Mouse (Mus musculus): ENCODE results near the gene Faf2. TPM values are rescaled to one million over a fixed set of nuclear protein-coding genes. Genes with fewer than 3 reads are reported as not detected.
A peak's percentile ranks its signal among the peaks of the same experiment; 100 is the strongest.

Gene Faf2
- polyA plus RNA-seq, 1 experiment from 2014 or later, result 82.9 TPM

DNA sequence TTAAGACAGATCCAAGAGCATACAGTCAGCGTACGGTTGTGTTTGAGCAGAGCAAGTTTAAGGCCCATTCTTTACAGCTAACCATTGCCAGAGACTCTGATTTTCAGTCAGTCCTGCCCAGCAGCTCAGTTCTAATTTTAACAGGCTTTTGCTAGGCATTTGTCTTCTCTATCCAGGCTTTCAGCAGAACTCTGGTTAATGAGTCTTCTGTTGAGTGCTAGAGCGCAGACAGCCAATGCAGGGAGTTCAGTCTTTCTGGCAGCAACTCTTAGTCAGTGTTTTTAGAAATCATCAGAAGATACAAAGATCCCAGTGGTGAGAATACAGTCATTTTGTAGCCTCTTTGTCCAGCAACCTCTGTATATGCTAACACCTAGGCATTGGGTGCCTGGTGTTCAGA is 28.9 kb downstream of the Faf2 start:
- H3K4me2 ChIP-seq, result no peak overlapping the region
- 95% methylated on average over 3 of the region's 3 CpGs for WGBS
- H3K4me1 ChIP-seq, result no peaks in the 10 kb centered on the region
- no peaks in the 10 kb centered on the region for H3K9me3 ChIP-seq
- H3K27me3 ChIP-seq, result no peaks in the 10 kb centered on the region
- peaks cover 98% of the 10 kb centered on the region for H3K36me3 ChIP-seq
- H3K9ac ChIP-seq, result no peak overlapping the region
- H3K27ac ChIP-seq, result no peak overlapping the region
- H3K4me3 ChIP-seq, result no peak overlapping the region
- no peak for ATAC-seq (ENCODE audit: borderline replicate concordance, extremely low read depth, low FRiP score, low TSS enrichment)

DNA sequence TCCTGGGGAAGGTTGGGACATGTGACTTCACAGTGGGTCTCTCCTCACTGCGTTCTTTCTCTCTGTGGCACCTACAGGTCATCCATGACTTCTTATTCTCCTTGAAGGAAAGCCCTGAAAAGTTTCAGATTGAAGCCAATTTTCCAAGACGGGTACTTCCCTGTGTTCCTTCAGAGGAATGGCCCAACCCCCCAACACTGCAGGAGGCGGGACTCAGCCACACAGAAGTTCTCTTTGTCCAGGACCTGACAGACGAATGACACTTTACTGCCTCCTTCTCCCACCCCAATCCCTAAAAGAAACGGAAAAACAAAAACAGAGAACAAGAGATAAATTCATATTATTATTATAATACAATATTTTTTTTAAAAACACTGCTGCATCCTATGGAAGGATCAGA is 39.3 kb downstream of the Faf2 start:
- Histone ChIP-seq H3K4me2 (no peak overlapping the region), H3K4me1 (no peaks in the 10 kb centered on the region), H3K4me3 (no peak overlapping the region), H3K9me3 (no peaks in the 10 kb centered on the region), H3K9ac (no peak overlapping the region), H3K36me3 (peaks cover 75% of the 10 kb centered on the region), H3K27me3 (no peaks in the 10 kb centered on the region), H3K27ac (no peak overlapping the region)
- WGBS, result 58% methylated on average over 5 of the region's 5 CpGs
- ATAC-seq (ENCODE audit: borderline replicate concordance, extremely low read depth, low FRiP score, low TSS enrichment), result no peak

DNA sequence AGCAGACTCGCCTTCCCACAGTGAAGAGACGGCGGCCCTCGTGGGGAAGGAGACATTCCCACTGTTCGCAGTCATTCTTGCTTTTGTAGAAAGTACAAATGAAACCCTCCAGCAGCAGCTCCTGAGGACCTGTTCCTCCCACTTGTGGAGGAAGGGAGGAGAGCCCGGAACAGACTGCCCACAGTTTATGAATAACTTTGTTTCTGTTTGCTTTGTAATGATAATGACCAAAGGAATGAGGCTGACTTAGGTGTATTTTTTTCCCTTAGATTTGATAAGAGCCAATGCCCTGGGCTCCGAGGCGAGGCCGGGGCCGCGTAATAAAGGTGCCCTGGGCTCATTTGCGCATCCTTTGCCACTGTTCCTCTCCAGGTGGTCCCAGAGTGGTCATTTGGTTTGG is 39.8 kb downstream of the Faf2 start:
- WGBS, result 80% methylated on average over 12 of the region's 12 CpGs
- no peak for ATAC-seq (ENCODE audit: borderline replicate concordance, extremely low read depth, low FRiP score, low TSS enrichment)
- H3K9ac ChIP-seq, result no peak overlapping the region
- H3K4me3 ChIP-seq, result no peak overlapping the region
- H3K4me2 ChIP-seq, result no peak overlapping the region
- peaks cover 70% of the 10 kb centered on the region for H3K36me3 ChIP-seq
- H3K4me1 ChIP-seq, result no peaks in the 10 kb centered on the region
- no peaks in the 10 kb centered on the region for H3K27me3 ChIP-seq
- no peaks in the 10 kb centered on the region for H3K9me3 ChIP-seq
- H3K27ac ChIP-seq, result no peak overlapping the region

DNA sequence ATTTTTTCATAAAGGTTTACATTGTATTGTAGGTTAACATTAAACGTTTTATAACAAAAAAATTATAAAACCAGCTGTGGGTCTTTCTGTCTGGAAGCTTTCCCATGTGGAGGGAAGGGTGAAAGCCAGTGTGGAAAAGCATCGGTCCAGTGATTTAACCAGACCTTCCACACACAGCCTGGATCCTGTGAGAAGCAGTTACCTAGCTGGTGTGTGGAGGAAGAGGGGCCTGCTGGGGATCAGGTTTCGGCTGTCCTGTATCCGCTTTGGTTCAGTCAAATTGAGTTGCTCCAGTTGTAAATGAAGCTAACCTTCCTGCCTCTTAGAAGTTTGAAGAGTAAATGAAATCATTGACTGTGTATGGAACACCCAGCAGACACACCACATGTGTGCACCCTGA is 42.4 kb downstream of the Faf2 start:
- H3K4me2 ChIP-seq, result no peak overlapping the region
- H3K36me3 ChIP-seq, result peaks cover 46% of the 10 kb centered on the region
- H3K27me3 ChIP-seq, result no peaks in the 10 kb centered on the region
- 73% methylated on average over 4 of the region's 4 CpGs for WGBS
- ATAC-seq (ENCODE audit: borderline replicate concordance, extremely low read depth, low FRiP score, low TSS enrichment), result no peak
- H3K4me3 ChIP-seq, result no peak overlapping the region
- H3K27ac ChIP-seq, result no peak overlapping the region
- no peak overlapping the region for H3K9ac ChIP-seq
- no peaks in the 10 kb centered on the region for H3K9me3 ChIP-seq
- no peaks in the 10 kb centered on the region for H3K4me1 ChIP-seq

DNA sequence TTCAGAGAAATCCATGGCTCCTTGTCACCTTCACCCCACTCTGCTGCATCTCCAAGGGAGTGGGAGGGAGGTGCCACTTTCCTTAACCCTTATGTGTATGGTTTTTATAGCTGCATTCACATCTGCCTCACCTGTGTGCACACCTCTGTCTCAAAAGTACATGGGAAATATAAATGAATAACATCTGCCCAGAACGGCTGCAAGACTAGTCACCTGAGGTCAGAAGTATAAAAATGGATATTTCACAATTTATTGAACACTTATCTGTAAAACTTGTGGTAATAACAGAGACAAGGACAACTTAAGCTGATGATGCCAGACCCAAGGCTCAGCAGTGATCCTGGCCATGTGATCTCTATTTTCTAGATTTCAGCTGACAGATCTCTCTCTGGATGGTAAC is 42.9 kb downstream of the Faf2 start:
- 84% methylated on average over 1 of the region's 1 CpGs for WGBS
- no peaks in the 10 kb centered on the region for H3K4me1 ChIP-seq
- no peak overlapping the region for H3K4me3 ChIP-seq
- no peak overlapping the region for H3K9ac ChIP-seq
- H3K36me3 ChIP-seq, result peaks cover 45% of the 10 kb centered on the region
- H3K27ac ChIP-seq, result no peak overlapping the region
- no peaks in the 10 kb centered on the region for H3K9me3 ChIP-seq
- no peak overlapping the region for H3K4me2 ChIP-seq
- H3K27me3 ChIP-seq, result no peaks in the 10 kb centered on the region
- ATAC-seq (ENCODE audit: borderline replicate concordance, extremely low read depth, low FRiP score, low TSS enrichment), result no peak

DNA sequence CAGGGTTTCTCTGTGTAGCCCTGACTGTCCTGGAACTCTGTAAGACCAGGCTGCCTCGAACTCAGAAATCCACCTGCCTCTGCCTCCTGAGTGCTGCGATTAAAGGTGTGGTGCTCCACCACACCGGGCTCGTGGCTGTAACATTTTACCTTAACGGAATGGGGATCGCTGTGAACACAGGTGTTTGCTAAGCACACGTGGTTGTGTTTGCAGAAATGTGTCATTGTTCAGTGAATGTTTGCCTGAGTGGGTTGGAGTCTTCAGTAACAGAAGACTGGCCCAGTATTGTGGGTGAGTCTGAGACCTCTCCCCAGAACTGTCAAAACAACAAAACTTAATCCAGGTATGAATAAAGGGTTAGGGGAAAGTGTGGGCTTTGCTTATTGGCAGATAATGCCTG is 43.5 kb downstream of the Faf2 start:
- Histone ChIP-seq H3K9me3 (no peaks in the 10 kb centered on the region), H3K4me1 (no peaks in the 10 kb centered on the region), H3K4me3 (no peak overlapping the region), H3K27me3 (no peaks in the 10 kb centered on the region), H3K4me2 (no peak overlapping the region), H3K9ac (no peak overlapping the region), H3K36me3 (peaks cover 40% of the 10 kb centered on the region), H3K27ac (no peak overlapping the region)
- ATAC-seq (ENCODE audit: borderline replicate concordance, extremely low read depth, low FRiP score, low TSS enrichment), result no peak
- WGBS, result 74% methylated on average over 7 of the region's 7 CpGs

DNA sequence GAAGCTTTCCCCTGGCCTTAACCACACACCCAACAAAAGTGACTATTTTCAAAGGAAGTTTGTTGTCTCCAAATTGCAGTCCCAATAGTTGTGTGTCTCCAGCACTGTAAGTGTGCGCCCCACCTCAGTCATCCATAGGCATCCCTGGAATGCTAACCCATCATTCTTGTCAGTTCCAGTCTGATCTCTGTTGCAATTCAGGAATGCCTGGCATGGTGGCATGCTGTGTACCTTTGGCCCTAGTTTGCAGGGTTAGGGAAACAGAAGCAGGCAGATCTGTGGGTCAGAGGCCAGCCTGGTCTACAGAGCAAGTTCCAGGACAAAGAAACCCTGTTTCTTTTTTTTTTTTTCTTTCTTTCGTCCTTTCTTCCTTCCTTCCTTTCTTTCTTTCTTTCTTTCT is 48.9 kb downstream of the Faf2 start:
- H3K27ac ChIP-seq, result no peak overlapping the region
- 56% methylated on average over 2 of the region's 2 CpGs for WGBS
- H3K4me1 ChIP-seq, result no peaks in the 10 kb centered on the region
- H3K4me2 ChIP-seq, result no peak overlapping the region
- no peak overlapping the region for H3K4me3 ChIP-seq
- H3K9ac ChIP-seq, result no peak overlapping the region
- no peaks in the 10 kb centered on the region for H3K9me3 ChIP-seq
- H3K36me3 ChIP-seq, result no peaks in the 10 kb centered on the region
- no peaks in the 10 kb centered on the region for H3K27me3 ChIP-seq
- ATAC-seq (ENCODE audit: borderline replicate concordance, extremely low read depth, low FRiP score, low TSS enrichment), result no peak

DNA sequence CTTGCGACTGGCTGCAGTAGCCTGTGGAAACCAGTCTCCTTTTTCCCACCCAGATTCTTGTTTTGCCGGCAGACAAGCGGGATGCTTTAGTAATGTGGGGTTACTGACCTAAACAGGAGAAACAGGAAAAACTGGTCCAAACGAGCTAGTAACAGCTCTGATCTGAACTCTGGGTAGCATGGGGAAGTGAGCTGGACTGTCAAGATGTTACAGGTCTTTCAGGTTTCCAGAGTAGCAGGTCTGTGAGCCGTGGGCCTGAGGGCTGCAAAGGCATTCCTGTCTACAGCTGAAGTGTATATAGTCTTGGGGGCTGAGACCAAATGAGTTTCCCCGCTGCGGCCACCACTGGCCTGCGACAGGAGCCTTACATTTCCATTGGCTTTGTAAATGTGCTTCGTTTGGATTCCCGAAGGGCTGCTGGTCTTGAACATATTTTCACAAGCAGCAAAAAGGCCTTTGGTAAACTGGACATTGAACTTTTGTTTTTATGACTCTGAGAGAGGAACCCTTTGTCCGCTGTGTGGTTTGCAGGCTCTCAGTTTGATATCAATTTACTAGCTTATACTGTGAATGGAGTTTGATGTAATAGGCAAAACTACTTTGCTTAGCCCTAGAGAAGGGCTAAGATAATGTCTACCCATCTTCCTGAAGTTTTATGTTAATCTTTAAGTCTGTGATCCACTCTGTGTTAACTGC is 54.5 kb downstream of the Faf2 start:
- H3K27me3 ChIP-seq, result no peaks in the 10 kb centered on the region
- no peak for ATAC-seq (ENCODE audit: borderline replicate concordance, extremely low read depth, low FRiP score, low TSS enrichment)

DNA sequence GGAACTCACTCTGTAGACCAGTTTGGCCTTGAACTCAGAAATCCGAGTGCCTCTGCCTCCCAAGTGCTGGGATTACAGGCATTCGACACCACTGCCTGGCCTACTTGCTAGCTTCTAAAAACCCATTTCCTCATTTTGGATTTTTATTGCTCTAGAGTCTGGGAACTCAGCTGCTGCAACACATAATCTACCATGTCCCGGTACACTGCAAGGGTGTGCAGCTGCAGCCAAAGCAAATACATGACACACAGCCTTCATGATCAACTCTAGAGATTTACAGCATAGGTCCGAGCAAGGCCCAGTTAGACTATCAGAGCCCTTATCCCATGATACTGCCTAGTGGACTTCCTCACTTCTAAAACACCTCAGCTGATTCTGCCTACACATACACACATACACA is 56.7 kb downstream of the Faf2 start:
- no peak overlapping the region for H3K4me3 ChIP-seq
- H3K4me1 ChIP-seq, result 0 out of 2 replicates have a peak, but pooled peaks cover 7% of the 10 kb centered on the region
- H3K27me3 ChIP-seq, result no peaks in the 10 kb centered on the region
- no peak overlapping the region for H3K9ac ChIP-seq
- 76% methylated on average over 4 of the region's 4 CpGs for WGBS
- H3K27ac ChIP-seq, result no peak overlapping the region
- peaks cover 39% of the 10 kb centered on the region for H3K36me3 ChIP-seq
- no peaks in the 10 kb centered on the region for H3K9me3 ChIP-seq
- ATAC-seq (ENCODE audit: borderline replicate concordance, extremely low read depth, low FRiP score, low TSS enrichment), result no peak
- H3K4me2 ChIP-seq, result no peak overlapping the region

More for the DNA sequence above, 54.5 kb downstream of the Faf2 start:
- Histone ChIP-seq H3K36me3 (peaks cover 17% of the 10 kb centered on the region), H3K9ac (no peak overlapping the region), H3K9me3 (no peaks in the 10 kb centered on the region), H3K4me1 (0 out of 2 replicates have a peak, but pooled peaks cover 7% of the 10 kb centered on the region), H3K4me3 (no peak overlapping the region), H3K4me2 (no peak overlapping the region), H3K27ac (no peak overlapping the region)
- WGBS, result 44% methylated on average over 11 of the region's 11 CpGs

DNA sequence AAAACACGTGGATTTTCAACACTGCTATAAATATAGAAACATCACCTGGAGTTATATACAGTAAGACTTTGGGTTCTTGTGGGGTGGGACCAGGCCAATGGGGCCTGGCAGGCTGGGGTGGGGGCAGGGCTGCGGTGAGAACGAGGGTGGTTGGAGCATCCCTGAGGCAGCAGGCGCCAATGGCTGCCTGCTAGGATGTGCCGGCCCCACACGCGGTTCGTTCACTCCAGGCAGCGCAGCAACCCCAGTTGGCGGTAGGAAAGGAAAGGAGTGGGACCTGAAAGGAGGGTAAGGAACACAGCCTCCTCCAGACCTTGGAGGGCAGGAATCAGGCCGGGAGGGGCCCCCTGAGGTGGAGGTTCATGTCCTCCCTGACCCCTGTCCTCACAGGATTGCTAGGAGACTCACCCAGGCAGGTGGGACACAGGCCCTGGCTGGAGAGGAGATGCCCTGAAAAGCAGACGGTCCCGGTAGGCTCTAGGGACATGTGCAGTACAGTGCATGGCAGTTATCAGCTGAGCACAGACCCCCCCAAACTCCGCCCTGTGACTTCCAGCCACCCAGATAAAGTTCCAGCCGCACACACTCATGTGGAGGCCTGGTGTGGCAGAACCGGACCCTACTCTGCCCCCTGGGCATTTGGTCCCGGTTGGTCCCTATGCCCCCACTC is 58.7 kb downstream of the Faf2 start:
- no peaks in the 10 kb centered on the region for H3K27me3 ChIP-seq
- no peak overlapping the region for H3K27ac ChIP-seq
- peak; percentile 21; the same call in 1 of the 2 replicates for ATAC-seq (ENCODE audit: borderline replicate concordance, extremely low read depth, low FRiP score, low TSS enrichment)
- H3K9ac ChIP-seq, result no peak overlapping the region
- WGBS, result 79% methylated on average over 17 of the region's 17 CpGs
- no peak overlapping the region for H3K4me2 ChIP-seq
- H3K4me1 ChIP-seq, result peaks cover 12% of the 10 kb centered on the region
- H3K36me3 ChIP-seq, result peaks cover 51% of the 10 kb centered on the region
- no peak overlapping the region for H3K4me3 ChIP-seq
- no peaks in the 10 kb centered on the region for H3K9me3 ChIP-seq

DNA sequence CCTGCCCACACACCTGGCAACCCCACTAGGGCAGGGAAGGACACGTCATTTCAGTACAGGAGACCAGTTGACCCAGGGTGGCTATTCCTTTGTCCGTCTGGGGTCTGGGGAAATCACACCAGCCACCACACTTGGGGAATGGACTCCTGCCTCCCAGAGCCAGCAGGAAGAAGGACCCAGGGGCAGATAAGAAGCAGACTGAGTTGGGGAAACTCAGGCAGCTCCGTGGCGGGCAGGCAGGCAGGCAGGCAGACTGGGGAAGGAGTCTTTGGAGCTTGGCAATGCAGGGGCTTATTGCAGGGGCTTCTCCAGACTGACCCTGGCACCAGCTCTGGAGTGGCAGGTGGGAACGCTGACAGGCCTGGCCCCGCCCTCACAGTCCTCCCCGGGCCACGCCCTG is 59.7 kb downstream of the Faf2 start:
- 86% methylated on average over 6 of the region's 8 CpGs for WGBS
- Histone ChIP-seq H3K4me2 (no peak overlapping the region), H3K27ac (no peak overlapping the region), H3K9ac (no peak overlapping the region), H3K9me3 (no peaks in the 10 kb centered on the region), H3K4me3 (no peak overlapping the region), H3K4me1 (peaks cover 15% of the 10 kb centered on the region), H3K27me3 (no peaks in the 10 kb centered on the region), H3K36me3 (peaks cover 51% of the 10 kb centered on the region)
- no peak for ATAC-seq (ENCODE audit: borderline replicate concordance, extremely low read depth, low FRiP score, low TSS enrichment)

DNA sequence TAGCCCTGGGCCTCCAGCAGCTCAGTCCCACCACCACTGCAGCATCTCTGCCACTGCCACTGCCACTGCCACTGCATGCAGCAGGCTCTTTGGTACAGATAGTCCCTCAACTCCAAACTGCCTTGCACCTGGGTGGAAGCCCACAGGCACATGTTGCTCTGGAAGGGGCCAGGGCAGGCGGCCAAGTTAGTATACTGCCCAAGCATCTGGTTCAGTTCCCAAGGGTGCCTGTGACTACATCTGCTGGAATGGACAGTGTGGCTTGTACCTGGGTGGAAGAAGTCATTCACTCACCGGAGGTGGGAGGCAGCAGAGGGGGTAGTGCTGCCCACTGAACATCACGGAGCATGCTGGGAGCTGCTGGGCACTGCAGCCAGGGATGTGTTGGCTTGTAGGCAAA is 61.7 kb downstream of the Faf2 start:
- WGBS, result 94% methylated on average over 3 of the region's 3 CpGs
- H3K27me3 ChIP-seq, result no peaks in the 10 kb centered on the region
- no peak overlapping the region for H3K27ac ChIP-seq
- no peaks in the 10 kb centered on the region for H3K9me3 ChIP-seq
- H3K9ac ChIP-seq, result no peak overlapping the region
- ATAC-seq (ENCODE audit: borderline replicate concordance, extremely low read depth, low FRiP score, low TSS enrichment), result no peak
- H3K4me2 ChIP-seq, result no peak overlapping the region
- H3K4me3 ChIP-seq, result no peak overlapping the region
- H3K4me1 ChIP-seq, result peaks cover 20% of the 10 kb centered on the region
- peaks cover 51% of the 10 kb centered on the region for H3K36me3 ChIP-seq
